Mouse (Mus musculus) embryonic facial prominence, embryonic 12.5 days (tissue): ENCODE data around the gene Hs3st5. TPM values are rescaled to one million over a fixed set of nuclear protein-coding genes. Genes with fewer than 3 reads are reported as not detected.
"Not testable (repeated sequence)": the region's sequence is repeated elsewhere in the genome, so short reads cannot be mapped to it uniquely, and the experiment has no call there.

ENCODE experiments used
- ATAC-seq: fragments of 200-750 bp; cut with Nextera tagmentation; 2 replicates; pipeline ENCODE4 v1.8.0; 2017; ENCODE audit not compliant: insufficient number of reproducible peaks, insufficient read depth, low FRiP score, low TSS enrichment
- H3K27ac ChIP-seq: fragments of 300-500 bp; sonication (generic); 2 replicates; pipeline ENCODE4 v1.5.1; 2016; ENCODE audit warnings: mild to moderate bottlenecking
- H3K27me3 ChIP-seq: fragments of 300-500 bp; sonication (generic); 2 replicates; pipeline ENCODE4 v1.6.1; 2016; ENCODE audit warnings: mild to moderate bottlenecking, moderate library complexity
- H3K36me3 ChIP-seq: fragments of 300-500 bp; sonication (generic); 2 replicates; pipeline ENCODE4 v1.6.1; 2016; ENCODE audit warnings: mild to moderate bottlenecking
- H3K4me1 ChIP-seq: fragments of 300-500 bp; sonication (generic); 2 replicates; pipeline ENCODE4 v1.6.1; 2016
- H3K4me2 ChIP-seq: fragments of 300-500 bp; sonication (generic); replicated peaks from 2 replicates; pipeline ENCODE4 v1.6.1; 2016; ENCODE audit warnings: mild to moderate bottlenecking, moderate library complexity
- H3K4me3 ChIP-seq: fragments of 300-500 bp; sonication (generic); 2 replicates; pipeline ENCODE4 v1.5.1; 2016; ENCODE audit warnings: mild to moderate bottlenecking
- H3K9ac ChIP-seq: fragments of 300-500 bp; sonication (generic); 2 replicates; pipeline ENCODE4 v1.6.1; 2016; ENCODE audit warnings: mild to moderate bottlenecking, moderate library complexity
- H3K9me3 ChIP-seq: fragments of 300-500 bp; sonication (generic); 2 replicates; pipeline ENCODE4 v1.6.1; 2016; ENCODE audit warnings: mild to moderate bottlenecking, moderate library complexity
- WGBS: fragments of 180-500 bp; shearing (Covaris S2); methylation state at CpG from one replicate; pipeline ENCODE4 v1.1.7; 2016; 5-methylcytosine and 5-hydroxymethylcytosine counted together
- polyA plus RNA-seq: library from polyadenylated mRNA; unstranded; fragments of >200 nt; fragmentation: Nextera tagmentation; extraction: Ambion mirVana; gene quantifications from 2 replicates; pipeline ENCODE4 v1.2.1, GENCODE M21; 2016

Hs3st5 gene
- polyA plus RNA-seq, 1 experiment from 2014 or later, result 7.2 TPM

DNA sequence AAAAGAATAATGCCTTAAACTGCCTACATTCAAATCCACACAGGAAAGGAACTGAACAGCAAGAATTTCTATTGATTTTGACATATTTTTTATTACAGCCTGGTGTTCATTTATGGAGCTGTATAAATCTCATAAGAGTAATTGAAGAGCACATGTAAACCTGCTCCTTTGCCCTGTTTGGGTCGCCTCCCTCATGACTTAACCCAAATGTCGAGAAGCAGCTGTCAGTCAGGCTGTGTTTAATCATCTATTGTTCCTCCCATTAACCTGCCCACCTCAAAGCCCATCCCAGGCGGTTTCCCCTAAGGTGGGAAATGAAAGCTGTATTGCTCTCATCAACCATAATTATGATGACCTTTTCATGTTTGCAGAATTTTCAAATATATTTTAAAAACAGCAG lies 65.9 kb downstream of the Hs3st5 start:
- Histone ChIP-seq H3K27ac (no peak overlapping the region), H3K36me3 (no peaks in the 10 kb centered on the region), H3K4me3 (no peak overlapping the region), H3K9me3 (no peaks in the 10 kb centered on the region), H3K4me1 (no peaks in the 10 kb centered on the region), H3K4me2 (no peak overlapping the region), H3K9ac (no peak overlapping the region), H3K27me3 (no peaks in the 10 kb centered on the region)
- 51% methylated on average over 3 of the region's 3 CpGs for WGBS
- ATAC-seq, result no peak

DNA sequence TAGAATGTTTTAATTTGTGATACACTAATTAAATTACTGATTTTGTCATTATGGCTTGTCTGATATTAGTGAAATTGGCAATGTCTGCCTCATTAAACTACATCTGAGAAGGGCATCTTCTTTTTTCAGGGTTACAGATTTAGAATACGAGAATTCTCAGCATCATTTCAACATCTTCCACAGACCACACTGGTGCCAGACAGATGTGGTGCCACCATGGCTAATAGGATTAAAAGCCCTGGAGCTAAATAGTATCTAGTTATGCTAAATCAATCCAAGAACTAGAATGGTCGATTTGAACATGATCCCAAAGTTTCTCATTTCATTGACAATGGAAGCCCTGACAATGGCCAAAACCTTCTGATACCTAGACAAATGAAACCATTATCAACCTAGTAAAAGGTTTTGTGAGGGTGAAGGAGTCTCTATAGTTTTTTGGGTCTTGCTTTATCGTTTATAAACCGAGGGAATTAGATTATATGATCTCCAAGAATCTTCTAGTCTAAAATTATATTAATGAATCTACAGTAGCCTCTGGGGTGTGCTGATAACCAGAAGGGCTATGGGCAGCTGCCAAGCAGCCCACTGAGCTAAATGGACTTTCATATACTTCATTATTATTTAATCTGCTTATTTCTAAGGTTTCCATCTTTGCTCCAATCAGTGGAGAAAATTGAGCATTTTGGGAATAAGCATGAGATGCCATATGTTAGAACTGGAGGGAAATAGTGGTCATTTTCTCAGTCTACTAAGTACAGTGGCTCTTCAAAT lies 71.9 kb downstream of the Hs3st5 start:
- no peaks in the 10 kb centered on the region for H3K9me3 ChIP-seq
- no peak for ATAC-seq
- no peak overlapping the region for H3K9ac ChIP-seq
- 68% methylated on average over 4 of the region's 4 CpGs for WGBS
- no peak overlapping the region for H3K4me2 ChIP-seq
- no peaks in the 10 kb centered on the region for H3K36me3 ChIP-seq
- no peak overlapping the region for H3K4me3 ChIP-seq
- H3K27me3 ChIP-seq, result no peaks in the 10 kb centered on the region
- H3K27ac ChIP-seq, result no peak overlapping the region
- no peaks in the 10 kb centered on the region for H3K4me1 ChIP-seq

DNA sequence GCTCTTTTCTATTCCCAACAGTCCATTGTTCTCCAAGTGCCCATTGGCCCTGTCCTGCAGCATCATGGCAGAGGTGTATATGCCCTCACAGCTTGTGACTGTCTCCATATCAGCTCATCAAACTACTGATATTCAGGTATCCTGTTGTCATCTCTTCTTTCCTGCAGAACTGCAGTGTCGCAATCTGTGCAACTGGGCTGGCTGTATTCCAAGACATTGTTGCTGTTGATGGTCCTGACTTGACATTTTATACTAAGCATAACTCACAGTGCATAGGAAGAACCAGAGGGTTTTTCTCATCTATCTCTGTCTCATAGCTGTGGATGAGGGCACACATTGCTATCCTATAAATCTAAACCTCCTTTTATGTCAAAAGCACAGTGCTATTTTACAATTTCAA lies 103.8 kb downstream of the Hs3st5 start:
- WGBS, result 78% methylated on average over 1 of the region's 1 CpGs
- Histone ChIP-seq H3K4me3 (no peak overlapping the region), H3K4me1 (no peaks in the 10 kb centered on the region), H3K9me3 (no peaks in the 10 kb centered on the region), H3K27ac (no peak overlapping the region), H3K9ac (no peak overlapping the region), H3K27me3 (no peaks in the 10 kb centered on the region), H3K4me2 (no peak overlapping the region), H3K36me3 (no peaks in the 10 kb centered on the region)
- no peak for ATAC-seq

- H3K4me3 ChIP-seq, H3K9ac ChIP-seq, H3K4me2 ChIP-seq, ATAC-seq, H3K27ac ChIP-seq, H3K9me3 ChIP-seq, H3K27me3 ChIP-seq, H3K4me1 ChIP-seq, H3K36me3 ChIP-seq: not testable (repeated sequence)
- 35% methylated on average over 1 of the region's 1 CpGs for whole genome bisulfite sequencing
These were observed 104.8 kb downstream of the Hs3st5 start for GRCm38 (mm10) chr10:36611415-36611814.

GRCm38 (mm10) chr10:36623037-36623436 lies 116.4 kb downstream of the Hs3st5 start:
- no peak overlapping the region for H3K27ac ChIP-seq
- H3K36me3 ChIP-seq, result no peaks in the 10 kb centered on the region
- no peak overlapping the region for H3K4me3 ChIP-seq
- ATAC-seq, result no peak
- no peak overlapping the region for H3K4me2 ChIP-seq
- H3K9me3 ChIP-seq, result no peaks in the 10 kb centered on the region
- H3K4me1 ChIP-seq, result no peaks in the 10 kb centered on the region
- no peak overlapping the region for H3K9ac ChIP-seq
- no peaks in the 10 kb centered on the region for H3K27me3 ChIP-seq
- 86% methylated on average over 1 of the region's 1 CpGs for WGBS

- Histone ChIP-seq H3K27ac (no peak overlapping the region), H3K4me3 (no peak overlapping the region), H3K4me2 (no peak overlapping the region), H3K36me3 (no peaks in the 10 kb centered on the region), H3K4me1 (no peaks in the 10 kb centered on the region), H3K9me3 (no peaks in the 10 kb centered on the region), H3K9ac (no peak overlapping the region), H3K27me3 (no peaks in the 10 kb centered on the region)
- WGBS, result 86% methylated on average over 4 of the region's 4 CpGs
- ATAC-seq, result no peak
These were observed 121.3 kb downstream of the Hs3st5 start for GRCm38 (mm10) chr10:36627952-36628351.

DNA sequence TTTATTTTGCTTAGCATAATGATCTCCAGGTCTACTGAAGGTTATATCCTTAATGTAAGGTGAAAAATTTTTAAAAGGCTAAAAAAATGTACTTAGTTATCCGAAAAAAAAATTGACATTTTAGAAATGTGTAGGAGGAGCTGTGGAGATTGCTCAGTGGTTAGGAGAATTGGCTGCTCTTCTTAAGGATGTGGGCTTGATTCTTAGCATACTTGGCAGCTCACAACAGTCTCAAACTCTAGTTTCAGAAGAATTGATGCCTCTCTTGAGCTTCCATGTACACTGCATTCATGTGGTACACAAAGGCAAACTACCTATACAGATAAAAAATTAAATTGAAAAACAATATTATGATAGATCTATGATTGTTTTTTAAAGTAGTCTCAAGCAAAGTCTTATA lies 125.1 kb downstream of the Hs3st5 start:
- H3K4me2 ChIP-seq, result no peak overlapping the region
- no peak for ATAC-seq
- H3K36me3 ChIP-seq, result no peaks in the 10 kb centered on the region
- H3K4me1 ChIP-seq, result no peaks in the 10 kb centered on the region
- 77% methylated on average over 1 of the region's 1 CpGs for WGBS
- no peak overlapping the region for H3K9ac ChIP-seq
- no peak overlapping the region for H3K4me3 ChIP-seq
- no peaks in the 10 kb centered on the region for H3K9me3 ChIP-seq
- no peak overlapping the region for H3K27ac ChIP-seq
- H3K27me3 ChIP-seq, result no peaks in the 10 kb centered on the region

DNA sequence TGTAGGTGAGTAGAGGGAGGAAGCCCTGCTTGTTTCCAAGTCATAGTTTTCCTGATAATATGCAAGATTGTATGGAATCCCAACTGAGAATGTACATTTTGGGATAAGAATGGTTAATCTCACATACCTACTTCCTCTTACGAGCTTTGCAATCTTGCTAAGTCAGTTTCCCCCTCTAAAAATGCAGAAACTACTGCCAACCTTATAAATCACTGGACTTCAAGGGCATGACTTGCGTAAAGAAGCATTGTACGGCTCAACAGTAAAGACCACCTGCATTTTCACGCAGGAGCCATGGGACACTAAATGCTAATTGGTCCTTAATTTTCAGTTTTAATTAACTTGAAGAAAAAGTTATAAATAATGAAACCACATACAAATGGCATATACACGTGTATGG lies 144.0 kb downstream of the Hs3st5 start:
- ATAC-seq, result no peak
- H3K4me1 ChIP-seq, result no peaks in the 10 kb centered on the region
- H3K4me3 ChIP-seq, result no peak overlapping the region
- H3K27me3 ChIP-seq, result no peaks in the 10 kb centered on the region
- H3K4me2 ChIP-seq, result no peak overlapping the region
- no peak overlapping the region for H3K9ac ChIP-seq
- no peaks in the 10 kb centered on the region for H3K9me3 ChIP-seq
- WGBS, result 90% methylated on average over 5 of the region's 5 CpGs
- no peaks in the 10 kb centered on the region for H3K36me3 ChIP-seq
- no peak overlapping the region for H3K27ac ChIP-seq

DNA sequence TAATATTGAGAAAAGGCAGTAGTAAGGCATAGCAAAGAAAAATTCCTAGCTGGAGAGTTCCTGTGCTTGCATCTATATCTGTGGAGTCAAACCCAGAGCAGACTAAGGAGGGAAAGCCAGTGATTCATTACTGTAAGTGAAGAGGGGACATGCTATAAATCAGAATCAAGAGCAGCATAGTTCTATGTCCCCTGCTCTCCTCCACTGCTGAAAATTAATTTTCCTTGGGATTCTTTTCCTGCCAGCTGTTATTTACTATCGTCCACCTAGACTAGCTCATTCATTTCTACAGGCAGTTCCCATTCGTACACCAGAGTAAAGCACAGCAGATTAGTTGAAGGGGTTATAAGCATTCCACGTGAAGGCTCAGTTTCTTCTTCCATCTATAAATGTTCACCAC lies 207.4 kb downstream of the Hs3st5 start:
- H3K27me3 ChIP-seq, result no peaks in the 10 kb centered on the region
- 86% methylated on average over 3 of the region's 3 CpGs for WGBS
- H3K9me3 ChIP-seq, result no peaks in the 10 kb centered on the region
- no peak for ATAC-seq
- no peak overlapping the region for H3K4me3 ChIP-seq
- no peaks in the 10 kb centered on the region for H3K4me1 ChIP-seq
- H3K36me3 ChIP-seq, result no peaks in the 10 kb centered on the region
- no peak overlapping the region for H3K9ac ChIP-seq
- no peak overlapping the region for H3K4me2 ChIP-seq
- no peak overlapping the region for H3K27ac ChIP-seq

- H3K27ac ChIP-seq, result no peak overlapping the region
- no peak overlapping the region for H3K4me2 ChIP-seq
- ATAC-seq, result no peak
- no peaks in the 10 kb centered on the region for H3K27me3 ChIP-seq
- 85% methylated on average over 3 of the region's 3 CpGs for WGBS
- H3K4me1 ChIP-seq, result no peaks in the 10 kb centered on the region
- no peaks in the 10 kb centered on the region for H3K9me3 ChIP-seq
- no peak overlapping the region for H3K4me3 ChIP-seq
- no peaks in the 10 kb centered on the region for H3K36me3 ChIP-seq
- H3K9ac ChIP-seq, result no peak overlapping the region
These were observed 219.6 kb downstream of the Hs3st5 start for GRCm38 (mm10) chr10:36726239-36726638.

GRCm38 (mm10) chr10:36729361-36730098 lies 222.9 kb downstream of the Hs3st5 start:
- WGBS, result 60% methylated on average over 13 of the region's 13 CpGs
- H3K27ac ChIP-seq, result no peak overlapping the region
- no peaks in the 10 kb centered on the region for H3K4me1 ChIP-seq
- H3K9ac ChIP-seq, result no peak overlapping the region
- no peaks in the 10 kb centered on the region for H3K9me3 ChIP-seq
- H3K4me3 ChIP-seq, result no peak overlapping the region
- no peak for ATAC-seq
- no peak overlapping the region for H3K4me2 ChIP-seq
- no peaks in the 10 kb centered on the region for H3K27me3 ChIP-seq
- H3K36me3 ChIP-seq, result no peaks in the 10 kb centered on the region

- Histone ChIP-seq H3K4me3 (no peak overlapping the region), H3K36me3 (no peaks in the 10 kb centered on the region), H3K9me3 (no peaks in the 10 kb centered on the region), H3K27ac (no peak overlapping the region), H3K9ac (no peak overlapping the region), H3K27me3 (no peaks in the 10 kb centered on the region), H3K4me2 (no peak overlapping the region), H3K4me1 (no peaks in the 10 kb centered on the region)
- no peak for ATAC-seq
These were observed 232.8 kb downstream of the Hs3st5 start for GRCm38 (mm10) chr10:36739375-36739774.
